Mouse (Mus musculus): Measurements from ENCODE around the gene Npepps.
A peak's percentile ranks its signal among the peaks of the same experiment; 100 is the strongest.

Npepps gene

DNA sequence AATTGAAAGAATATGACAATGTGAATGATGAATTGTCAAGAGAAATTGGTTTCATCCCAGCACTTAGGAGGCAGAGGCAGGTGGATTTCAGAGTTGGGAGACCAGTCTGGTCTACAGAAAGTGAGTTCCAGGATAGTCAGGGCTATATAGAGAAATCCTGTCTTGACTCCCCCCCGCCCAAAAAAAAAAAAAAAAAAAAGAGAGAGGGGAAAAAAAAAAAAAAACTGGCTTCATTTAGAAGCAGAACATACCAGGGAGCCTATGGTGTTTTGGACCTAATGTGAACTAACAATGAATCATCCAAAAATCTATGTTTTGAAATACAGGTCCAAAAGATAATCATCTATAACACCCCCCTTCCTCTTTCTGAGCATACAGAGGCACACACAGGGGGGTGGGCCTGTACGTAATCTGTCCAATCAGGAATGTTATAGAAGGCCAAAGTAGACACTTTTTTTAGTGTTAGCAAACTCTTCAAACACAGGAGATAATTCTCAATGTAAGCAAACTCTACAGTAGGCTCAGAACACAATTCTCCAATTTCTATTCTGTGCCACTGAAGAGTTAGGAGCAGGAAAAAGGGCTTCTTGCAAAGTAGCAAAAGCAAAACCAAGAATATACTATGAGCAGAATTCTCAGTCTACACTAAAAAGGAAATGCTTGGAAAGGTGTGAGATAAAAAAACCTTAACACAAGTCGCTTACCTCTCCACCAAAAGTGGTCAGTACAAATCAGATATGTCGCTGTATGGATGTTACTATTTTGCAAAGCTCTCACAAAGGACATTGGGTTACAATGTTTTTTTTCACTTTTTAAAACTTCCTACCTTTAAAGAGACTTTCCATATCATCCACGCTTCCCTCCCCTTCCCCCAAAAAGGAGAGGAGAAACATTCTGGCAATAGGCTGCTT is 94.5 kb downstream of the Npepps start:
- DNase-seq: no peak

DNA sequence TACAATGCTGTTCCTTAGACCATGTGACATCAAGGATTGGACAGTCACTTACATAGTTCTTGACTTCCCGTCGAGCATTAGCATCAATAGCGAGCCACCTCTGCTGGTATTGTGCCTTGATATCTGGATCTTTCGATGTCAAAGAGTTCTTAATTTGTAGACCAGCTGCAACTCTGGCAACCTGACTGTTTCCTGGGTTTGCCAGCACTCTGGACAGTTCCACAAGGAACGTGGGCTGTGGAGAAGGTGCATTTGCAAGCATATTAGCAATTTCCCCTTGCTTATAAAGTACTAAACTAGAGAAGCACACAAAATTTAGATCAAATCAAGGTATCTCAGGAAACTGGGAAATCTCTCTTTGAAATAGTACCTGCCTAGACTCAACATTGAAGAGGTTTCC is 95.6 kb downstream of the Npepps start:
- DNase-seq: no peak

DNA sequence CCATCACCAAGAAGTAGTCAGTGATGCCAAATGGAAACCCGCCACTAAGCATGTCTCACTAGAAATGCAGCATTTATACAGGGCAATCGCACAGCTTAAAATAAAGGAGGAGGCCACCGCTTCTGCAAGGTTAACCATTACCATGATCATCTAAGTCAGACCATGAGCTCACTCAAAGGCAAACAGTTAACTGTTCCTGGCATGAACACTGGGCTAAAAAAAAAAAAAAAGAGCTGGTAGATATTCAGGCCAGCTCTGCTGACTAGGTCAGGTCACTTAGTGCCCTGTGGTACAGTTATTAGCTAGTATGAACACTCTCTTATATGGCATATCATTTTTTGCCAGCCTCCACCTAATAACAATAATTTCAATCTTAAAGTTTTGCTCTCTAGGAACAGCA is 98.0 kb downstream of the Npepps start:
- no peak for DNase-seq

DNA sequence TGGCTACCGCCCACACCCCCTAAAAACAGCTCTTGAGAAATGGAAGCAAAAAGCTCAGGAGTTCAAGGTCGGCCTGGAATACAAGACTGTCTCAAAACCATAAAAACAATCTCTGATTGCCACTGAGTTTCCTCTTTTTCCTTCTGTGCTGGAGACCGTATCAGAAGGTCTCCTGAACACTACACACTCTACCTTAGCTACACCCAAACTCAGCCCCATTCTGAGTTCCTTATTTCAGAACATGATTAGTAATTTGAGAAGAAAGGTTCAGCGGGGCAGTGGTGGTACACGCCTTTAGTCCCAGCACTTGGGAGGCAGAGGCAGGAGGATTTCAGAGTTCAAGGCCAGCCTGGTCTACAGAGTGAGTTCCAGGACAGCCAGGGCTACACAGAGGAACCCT is 99.4 kb downstream of the Npepps start:
- DNase-seq: no peak

GRCm38 (mm10) chr11:97178198-97178597 is 102.2 kb downstream of the Npepps start:
- DNase-seq: no peak

DNA sequence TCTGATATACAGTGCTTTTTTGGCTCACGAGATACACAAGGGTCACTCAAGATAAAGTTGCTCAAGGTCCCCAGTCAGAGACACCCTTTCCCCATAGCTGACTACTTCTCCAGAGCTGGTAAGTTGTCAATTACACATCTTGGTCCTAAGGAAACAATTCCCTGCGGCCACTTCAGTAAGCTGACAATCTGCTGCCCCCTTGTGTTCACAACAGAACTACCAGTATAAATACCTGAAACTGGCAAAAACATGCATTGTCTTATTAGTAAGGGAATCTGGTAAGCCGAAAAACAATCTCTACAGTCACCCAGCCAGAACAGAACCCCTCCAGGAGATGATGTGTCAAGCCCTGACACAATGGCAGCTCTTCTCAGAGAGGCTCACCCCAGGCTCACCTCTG is 103.6 kb downstream of the Npepps start:
- DNase-seq: peak; percentile 50

GRCm38 (mm10) chr11:97175499-97175898 is 104.9 kb downstream of the Npepps start:
- no peak for DNase-seq

DNA sequence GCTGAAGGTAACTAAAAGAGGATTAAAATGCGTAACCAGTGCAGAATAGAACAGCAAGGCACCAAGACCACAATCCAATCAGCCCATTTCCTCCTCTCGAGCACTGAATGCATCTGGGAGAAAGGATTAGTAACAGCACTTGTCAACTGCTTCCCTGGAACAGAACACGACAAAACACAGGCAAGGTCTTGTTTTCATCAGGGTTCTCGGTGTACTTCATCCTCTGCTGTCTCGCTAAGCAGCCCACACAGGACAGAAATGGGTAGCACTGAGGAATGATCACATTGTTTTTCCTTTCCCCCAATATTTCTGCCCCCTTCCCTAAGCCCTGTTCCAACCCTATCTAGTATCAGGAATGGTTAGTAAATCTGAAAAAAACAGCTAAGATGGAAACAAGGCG is 120.1 kb downstream of the Npepps start:
- no peak for DNase-seq

DNA sequence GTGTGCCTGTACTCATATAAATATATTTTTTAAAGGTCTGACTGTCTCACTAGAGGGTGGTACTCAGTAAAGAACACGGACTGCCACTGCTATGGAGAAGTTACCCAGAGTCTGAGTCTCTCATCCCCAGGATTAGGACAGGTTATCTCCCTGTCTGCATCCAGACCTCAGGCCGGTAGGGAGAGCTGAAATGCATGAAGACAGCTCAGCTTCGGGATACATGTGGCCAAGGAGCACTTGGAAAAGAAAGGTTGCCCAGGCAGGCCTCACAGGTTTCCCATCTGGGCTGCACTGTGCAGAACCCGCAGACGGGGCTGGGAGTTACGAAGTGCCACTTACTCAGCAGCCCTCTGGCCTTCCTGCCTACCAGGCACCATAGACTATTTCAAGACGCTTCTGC is 123.4 kb downstream of the Npepps start:
- DNase-seq: no peak
